Mouse (Mus musculus): ENCODE data around the gene Ube2b.

The Ube2b gene

DNA sequence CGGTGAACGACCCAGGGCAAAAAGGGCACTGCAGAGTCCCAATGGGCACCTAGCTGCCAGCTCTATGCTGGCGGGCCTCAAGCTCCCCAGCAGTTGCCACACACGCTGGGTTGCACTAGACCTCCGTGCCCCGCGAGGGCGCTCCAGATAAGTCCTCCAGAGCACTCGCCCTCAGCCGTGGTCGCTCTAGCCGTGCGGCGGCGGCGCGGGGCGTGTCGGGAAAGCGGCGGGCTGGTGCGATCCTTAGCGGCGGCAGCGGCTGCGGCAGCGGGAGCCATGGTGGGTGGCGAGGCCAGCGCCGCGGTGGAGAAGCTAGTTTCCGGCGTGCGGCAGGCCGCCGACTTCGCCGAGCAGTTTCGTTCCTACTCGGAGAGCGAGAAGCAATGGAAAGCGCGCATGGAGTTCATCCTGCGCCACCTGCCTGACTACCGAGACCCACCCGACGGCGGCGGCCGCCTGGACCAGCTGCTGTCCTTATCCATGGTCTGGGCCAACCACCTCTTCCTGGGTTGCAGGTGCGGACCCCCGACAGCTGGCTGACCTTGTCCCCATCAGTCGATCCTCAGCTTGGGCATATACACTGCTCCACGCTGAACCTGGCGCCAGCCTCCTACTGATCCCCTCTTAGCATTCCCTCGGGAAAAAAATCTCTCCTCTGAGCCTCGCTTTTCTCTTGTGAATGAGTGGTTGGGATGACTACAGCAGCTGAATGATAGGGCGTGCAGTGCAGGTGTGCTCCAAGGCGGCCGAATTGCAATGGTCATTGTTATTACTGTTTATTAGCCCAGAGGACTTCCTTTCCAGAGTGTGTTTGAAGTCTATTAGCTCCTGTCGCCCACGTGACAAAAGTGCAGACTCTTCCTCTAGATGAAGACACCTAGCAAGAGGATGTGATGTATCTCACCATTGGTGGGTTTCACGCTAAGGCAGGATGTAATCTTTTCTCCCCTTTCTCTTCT lies 32.8 kb downstream of the Ube2b start, which contains the start of gene Cdkn2aipnl:
Cdkn2aipnl (plus strand) TSS at position 219 of the 959 bp plus-strand sequence.
- peak; percentile 98 for DNase-seq (ENCODE audit: low read depth)

DNA sequence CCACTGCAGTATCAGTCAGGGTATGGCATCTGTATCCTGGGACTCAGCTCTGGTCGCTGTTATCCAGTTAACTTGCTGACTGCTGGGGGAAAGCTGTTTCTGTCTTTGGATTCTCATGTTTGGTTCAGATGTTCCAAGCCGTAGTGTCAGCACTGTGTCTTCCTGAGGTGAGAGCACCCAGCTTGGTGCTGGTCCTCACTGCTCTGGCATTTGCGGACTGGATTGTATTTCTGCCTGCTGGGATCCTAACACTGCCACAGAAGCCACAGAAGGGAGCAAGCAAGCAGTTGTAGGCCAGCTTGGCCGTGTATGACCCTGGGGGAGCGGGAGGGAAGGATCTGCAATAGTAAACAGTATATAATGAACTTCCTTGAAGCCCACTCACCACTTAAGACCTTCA lies 33.9 kb downstream of the Ube2b start:
- DNase-seq (ENCODE audit: low read depth): no peak

DNA sequence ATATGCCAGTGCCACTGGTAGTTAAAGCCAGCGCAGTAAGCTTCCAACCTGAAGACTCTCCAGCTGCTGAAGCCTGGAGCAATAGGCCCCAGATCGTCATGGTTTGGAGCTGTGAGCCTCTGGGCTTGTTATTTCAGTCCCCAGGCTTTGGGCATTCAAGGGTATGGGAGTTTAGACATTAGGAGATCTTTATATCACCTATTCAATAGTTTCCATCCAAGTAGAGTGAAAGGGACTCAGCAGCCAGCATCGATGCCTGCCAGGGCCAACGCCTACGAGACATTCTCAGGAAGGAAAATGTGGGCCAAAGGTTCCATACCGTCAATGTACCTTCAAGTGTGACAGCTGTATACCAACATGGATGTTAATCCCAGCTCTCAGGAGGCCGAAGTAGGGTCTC lies 38.3 kb downstream of the Ube2b start:
- no peak for DNase-seq (ENCODE audit: low read depth)

DNA sequence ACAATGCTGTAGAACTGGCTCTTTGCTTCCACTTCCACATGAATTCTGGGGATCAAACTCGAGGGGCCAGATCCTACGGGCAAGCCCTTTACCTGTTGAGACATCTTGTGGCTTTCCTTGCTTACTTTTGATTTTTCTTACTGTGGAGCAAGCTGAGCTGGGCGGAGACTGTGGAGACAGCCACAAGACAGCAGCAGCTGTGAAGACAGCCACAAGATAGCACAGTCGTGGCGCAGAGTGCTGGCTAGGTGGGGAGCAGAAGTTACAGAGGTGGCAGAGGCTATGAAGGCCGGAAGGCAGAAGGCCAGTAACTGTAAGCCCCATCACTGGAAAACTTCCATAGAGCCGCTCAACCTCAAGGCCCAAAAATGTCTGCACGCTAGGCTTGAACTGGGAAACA lies 38.8 kb downstream of the Ube2b start:
- DNase-seq (ENCODE audit: low read depth): no peak

DNA sequence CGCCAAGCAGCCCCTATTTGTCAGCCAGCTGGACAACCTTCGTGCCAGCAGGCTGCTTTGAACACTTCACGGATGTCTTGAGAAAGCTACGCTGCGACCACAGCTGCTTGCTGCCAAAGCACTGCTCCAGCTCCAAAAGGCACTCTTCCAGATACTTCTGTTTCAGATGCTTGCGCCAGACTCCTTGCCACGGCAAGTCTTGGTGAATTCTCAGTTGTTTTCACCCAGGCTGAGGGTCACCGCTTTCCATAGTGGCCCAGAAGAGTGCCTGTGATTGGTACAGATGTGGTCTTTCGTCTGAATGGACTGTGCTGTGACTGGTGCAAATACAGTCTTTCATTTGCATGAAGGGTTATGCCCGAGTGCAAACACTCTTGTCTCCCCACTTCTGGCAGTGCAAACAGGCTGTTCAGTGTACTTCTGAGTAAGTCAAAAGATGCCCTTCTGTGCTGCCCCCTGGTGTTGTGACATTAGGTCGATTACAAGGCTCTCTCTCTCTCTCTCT lies 39.5 kb downstream of the Ube2b start:
- no peak for DNase-seq (ENCODE audit: low read depth)

DNA sequence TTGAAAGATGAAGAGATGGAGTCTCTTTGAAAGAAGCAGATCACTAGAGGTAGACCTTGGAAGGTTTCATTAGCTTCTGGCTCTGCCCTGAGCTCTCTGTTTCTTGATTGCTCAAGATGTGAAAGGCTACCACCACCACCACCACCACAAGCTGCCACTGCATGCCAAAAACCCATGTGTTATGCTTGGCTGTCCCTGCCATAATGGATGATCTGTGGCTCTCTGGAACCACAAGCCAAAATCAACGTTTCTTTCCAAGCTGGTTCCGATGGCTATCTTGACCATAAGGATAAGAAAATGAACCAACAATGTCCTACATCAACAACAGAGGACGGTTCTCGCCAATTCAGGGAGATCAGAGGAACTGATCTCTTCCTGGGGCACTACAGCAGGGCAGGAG lies 40.5 kb downstream of the Ube2b start:
- no peak for DNase-seq (ENCODE audit: low read depth)

DNA sequence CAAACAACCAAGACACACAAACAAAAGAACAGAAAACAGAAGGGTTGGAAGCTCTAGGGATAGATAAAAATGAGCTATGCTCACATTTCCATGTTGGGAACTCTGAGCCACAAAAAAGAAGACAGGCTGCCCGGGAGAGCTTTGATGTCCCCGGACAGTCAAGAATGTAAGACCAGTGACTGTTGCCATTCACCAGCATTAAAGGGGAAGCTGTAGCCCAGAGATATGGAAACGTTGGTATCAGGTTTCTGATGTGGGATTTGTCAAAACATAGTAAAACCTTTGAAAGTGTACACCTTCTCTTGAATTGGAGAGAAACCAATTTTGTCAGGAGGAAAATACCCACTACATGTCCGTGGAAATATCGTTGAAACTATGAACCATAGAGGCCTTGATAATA lies 41.1 kb downstream of the Ube2b start:
- DNase-seq (ENCODE audit: low read depth): no peak

DNA sequence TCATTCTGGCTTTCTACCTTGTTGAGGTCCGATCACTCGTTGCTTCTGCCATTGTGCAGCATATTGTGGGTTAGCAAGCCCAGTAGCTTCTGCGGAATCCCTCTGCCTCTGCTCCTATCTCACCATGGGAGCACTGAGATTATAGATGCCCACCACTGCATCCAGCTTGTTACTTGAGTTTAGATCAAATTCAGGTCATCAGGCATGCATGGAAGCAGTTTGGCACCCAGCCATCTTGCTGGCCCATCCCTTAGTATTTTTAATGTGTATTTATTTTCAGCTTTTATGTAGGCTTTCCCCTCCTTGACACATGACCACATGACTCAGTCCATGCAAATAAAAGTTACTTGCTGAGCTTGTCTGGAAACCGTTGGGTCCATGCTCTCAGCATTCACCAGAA lies 42.8 kb downstream of the Ube2b start:
- no peak for DNase-seq (ENCODE audit: low read depth)

DNA sequence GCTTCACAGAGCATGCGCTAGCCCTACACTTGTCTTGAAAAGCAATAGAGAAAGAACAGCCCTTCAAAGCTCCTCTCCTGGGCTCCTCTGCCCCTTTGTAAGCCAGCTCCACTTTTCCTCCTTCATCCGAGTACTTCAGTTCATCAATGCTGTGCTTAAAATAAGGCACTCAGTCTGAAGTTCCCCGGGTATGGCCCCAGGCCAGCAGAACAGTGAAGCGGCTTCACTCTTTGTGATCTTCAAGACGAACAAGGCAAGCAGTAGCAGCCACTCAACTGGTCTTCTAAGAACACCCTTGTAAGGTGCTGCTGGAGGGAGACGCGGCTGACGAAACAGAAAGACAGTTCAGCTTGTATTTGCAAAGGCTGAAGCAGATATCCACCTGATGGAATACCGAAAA lies 44.5 kb downstream of the Ube2b start:
- no peak for DNase-seq (ENCODE audit: low read depth)

DNA sequence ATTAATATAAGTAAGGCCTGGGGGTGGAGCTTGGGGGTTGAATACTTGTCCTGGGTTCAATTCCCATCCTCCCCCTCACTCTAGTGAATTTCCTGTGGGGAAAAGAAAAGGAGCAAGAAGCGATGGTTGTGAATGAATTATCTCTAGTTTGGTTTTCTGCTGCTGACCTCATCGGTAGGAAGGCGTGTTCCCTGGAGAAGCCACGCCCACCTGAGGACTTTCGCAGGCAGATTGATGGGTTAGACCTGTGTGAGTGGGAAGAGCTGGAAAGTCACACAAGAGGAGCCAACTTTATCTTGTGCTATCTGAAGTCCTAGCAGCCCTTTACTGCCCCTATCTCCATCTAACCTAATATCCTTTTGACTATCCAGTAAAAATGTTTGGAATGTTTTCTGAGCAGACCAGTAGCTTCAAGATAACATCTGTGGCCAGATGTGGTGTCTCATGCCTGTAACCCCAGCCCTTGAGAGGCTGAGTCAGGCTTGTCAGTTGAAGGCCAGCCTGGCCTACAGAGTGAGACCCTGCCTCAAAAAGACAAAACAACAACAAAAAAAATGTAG lies 48.6 kb downstream of the Ube2b start:
- no peak for DNase-seq (ENCODE audit: low read depth)

DNA sequence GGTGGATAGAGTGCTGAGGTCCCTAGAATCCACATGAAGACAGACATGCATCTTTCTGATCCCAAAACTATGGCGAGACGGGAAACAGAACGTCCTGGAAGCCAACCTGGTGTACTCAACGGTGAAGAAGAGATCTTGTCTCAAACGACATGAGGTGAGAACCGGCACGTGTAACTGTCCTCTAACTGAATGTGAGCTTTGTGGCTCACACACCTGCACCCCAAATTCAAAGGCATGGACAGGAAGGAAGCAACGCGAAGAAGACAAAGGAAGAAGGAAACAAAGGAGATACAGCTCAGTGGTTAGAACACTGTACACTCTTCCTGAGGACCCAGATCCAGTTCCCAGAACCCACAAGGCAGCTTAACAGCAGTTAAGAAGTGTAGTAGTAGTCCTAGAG lies 50.6 kb downstream of the Ube2b start:
- DNase-seq (ENCODE audit: low read depth): peak; percentile 34

DNA sequence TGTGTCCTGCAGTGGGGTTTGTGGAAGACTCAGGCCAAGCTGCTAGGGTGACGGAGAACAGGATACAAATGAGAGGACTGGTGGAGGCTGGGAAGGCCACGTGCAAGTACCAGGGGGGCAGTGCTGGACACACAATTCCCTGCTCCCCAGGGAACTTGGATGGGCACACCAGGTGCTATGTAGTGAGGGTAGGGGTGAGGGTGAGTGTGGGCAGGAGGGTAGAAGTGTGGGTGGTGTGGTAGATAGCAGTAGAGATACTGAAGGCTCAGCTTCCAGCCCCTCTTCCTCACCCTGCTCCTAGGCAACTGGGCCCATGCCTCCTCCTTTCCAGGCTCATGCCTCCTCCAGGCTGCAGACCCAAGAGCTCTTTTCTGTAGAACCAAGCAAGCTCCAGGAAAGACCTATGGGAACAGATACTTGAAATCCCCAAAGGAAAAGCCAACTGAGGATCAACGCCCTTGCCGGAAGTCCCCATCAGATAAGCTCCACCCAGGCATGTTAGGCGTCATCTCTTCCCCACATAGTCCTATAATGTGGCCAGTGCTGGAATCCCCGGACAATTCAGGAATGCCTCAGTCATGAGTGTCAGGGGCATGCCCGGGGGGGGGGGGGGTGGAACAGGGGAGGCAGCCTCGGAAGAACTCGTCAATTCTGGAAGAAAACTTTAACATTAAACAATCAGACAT lies 51.3 kb downstream of the Ube2b start:
- DNase-seq (ENCODE audit: low read depth): peak; percentile 45

DNA sequence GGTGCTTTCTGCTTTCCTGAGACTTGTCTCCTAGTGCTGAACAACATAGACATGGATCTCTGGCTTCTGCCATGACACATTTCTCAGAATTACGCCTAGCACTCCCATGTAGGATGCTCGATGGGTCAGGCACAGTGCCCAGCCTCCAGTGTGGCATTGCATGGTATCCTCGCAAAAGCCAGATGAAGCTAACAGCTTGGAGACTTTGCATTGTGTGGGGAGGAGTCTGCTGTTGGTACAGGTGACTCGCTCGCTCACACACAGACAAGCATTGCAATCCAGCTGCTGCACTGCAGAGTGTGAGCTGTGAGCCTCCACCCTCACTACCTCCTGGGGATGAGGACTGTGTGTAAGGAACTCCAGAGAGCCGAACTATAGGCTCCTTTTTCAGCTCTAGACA lies 54.4 kb downstream of the Ube2b start:
- no peak for DNase-seq (ENCODE audit: low read depth)

DNA sequence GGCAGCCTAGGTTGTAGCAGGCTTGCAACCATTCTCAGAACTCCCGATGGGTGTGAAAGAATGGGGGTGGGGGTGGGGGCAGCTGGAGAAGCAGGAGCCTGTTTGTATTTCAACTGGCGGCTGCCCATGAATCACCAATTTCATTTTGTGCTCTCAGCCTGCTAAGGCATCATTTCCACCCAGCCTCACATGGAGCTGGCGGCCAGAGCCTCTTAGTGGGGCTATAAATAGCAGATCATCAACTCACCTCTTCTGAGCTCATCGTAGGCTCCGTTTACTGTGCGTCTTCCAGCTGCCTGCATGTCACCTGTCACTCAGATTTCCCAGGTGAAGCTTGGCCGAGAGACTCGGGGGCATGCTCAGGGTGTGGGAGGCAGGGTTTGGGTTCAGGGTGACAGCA lies 55.0 kb downstream of the Ube2b start:
- no peak for DNase-seq (ENCODE audit: low read depth)

DNA sequence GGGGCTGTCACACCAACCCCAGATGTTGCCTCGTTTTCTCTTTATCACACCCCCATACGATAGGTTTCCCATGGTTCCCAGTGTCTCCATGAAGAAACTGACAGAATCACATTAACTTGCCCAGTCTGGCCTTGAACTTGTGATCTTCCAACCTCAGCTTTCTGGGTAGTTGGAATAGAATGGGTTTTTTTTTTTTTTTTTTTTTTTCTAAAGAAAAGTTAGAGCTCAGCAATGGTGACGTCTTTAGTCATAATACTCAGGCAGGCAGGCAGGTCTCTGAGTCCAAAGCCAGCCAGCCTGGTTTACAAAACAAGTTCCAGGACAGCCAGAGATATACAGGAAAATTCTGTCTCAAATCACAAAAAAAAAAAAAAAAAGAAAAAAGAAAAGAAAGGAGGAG lies 56.3 kb downstream of the Ube2b start:
- DNase-seq (ENCODE audit: low read depth): no peak

DNA sequence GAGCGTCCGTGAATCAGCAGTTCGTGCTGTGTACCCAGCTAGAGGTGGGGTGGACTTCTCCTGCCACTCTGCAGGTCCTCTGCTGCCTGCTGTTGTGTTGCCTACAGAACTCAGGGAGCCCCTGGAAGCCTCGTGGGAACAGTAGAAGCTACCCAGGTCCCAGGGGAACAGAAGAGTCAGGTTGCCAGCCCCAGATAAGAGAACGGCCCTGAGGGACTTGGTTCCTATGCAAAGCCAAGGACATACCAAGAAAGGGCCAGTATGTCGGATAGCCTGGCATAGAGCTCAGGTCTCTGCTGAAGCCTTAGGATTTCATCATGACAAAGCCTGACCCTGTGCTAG lies 57.1 kb downstream of the Ube2b start:
- DNase-seq (ENCODE audit: low read depth): no peak

DNA sequence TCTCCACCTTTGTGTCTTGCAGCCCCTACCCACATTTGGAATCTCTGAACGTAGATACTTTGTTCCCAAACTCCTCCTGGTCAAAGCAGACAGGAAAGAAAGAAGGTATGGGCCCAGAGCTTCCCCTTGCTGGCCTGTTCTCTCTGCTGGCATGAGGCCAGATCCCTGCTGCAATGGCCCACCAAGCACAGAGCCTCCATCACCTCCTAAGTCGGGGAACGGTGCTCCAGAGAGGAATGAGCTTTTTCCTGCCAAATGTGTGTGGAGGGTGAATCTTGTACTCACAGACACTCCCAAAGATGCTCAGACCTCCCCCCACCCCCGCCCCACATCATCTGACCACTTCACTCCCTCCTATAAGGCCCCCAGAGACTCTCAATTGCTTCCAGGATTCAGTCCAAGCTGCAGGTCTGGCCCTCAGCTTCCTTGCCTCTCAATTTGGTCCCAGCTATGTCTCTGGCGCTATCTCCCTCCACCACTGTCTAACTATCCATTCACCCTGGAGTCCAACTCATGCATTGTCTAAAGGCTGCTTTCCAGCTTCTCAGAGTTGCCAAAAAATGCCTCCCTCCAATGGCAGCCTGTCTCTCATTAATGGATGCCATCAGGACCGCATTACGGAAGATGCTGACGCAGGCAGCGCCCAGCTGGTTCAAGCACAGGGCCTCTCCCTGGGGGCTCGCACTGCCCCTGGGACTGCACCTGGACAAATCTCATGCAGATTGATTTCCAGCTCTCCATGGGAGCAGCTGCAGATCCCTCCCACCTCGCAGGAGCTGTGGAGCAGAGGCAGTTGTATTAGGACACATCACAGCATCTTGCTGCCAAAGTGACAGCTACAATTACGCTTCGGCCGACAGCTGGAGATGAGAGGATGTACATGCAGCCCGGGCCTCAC lies 57.7 kb downstream of the Ube2b start:
- no peak for DNase-seq (ENCODE audit: low read depth)

DNA sequence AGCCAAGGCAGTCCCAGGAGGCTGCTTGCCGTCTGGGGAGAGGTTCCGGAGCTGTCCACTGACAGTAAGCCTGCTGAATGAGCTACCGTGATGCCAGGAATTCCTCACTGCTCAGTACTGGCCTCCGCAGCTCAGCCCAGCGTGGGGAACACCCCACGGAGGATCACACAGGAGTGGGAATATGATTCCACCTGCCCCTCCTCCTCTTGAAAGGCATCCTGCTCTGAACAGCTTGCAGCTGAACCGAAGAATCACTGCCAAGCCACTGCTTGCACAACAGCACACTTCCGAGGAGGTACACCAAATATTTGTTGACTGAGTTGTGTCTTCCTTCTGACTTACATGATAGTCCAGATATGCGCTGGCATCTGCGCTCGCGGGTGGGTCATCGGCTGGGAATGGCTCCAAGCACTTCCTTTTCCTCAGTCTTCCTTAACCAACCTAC lies 60.0 kb downstream of the Ube2b start:
- DNase-seq (ENCODE audit: low read depth): no peak

DNA sequence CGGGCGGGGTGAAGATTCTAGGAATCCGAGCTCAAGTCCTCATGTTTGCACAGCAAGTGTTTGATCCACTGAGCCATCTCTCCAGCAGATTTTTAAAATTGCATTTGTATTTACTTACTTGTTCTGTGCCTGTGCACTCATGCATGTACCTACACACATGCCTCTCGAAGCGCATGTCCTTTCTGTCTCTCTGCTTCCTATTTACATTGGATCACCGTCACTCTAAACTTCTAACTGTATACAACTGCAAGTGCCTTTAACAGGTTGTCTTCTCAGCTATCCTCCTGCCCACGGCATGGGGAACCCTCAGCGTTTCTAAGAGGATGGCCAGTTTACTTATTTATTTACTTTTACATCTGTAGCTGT lies 61.0 kb downstream of the Ube2b start:
- DNase-seq (ENCODE audit: low read depth): no peak

DNA sequence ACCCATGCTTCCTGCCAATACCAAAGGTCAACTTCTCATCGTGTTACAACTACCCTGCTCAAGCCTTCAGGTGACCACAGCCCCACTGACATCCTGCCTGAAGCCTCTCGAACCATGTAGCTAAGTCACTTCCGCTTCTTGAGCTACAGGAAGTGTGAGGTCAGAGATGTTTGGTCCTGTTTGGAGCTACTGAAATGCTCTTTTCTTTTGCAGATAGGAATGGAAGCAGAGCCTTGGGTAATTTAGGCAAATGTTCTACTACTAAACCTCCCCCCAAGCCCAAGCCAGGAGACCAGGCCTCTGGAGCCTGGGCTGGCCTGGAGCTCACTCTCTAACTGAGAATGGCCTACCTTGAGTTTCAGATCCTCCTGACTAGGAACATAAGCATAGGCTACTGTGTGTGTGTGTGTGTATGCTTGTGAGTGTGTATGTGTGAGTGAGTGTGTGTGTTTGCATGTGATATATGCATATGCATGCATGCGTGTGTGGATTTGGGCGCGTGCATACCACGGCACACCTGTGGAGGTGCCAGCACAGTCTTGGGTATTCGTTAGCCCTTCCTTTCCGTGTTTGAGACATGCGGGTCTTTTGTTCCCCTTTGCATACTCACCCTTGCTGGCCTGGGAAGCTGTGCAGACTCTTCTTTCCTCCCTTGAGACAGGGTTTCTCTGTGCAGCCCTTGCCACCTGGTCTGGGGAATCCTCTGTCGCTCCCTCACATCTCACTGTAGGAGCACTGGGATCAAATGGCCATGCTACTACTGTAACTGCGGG lies 61.6 kb downstream of the Ube2b start:
- DNase-seq (ENCODE audit: low read depth): peak; percentile 66

DNA sequence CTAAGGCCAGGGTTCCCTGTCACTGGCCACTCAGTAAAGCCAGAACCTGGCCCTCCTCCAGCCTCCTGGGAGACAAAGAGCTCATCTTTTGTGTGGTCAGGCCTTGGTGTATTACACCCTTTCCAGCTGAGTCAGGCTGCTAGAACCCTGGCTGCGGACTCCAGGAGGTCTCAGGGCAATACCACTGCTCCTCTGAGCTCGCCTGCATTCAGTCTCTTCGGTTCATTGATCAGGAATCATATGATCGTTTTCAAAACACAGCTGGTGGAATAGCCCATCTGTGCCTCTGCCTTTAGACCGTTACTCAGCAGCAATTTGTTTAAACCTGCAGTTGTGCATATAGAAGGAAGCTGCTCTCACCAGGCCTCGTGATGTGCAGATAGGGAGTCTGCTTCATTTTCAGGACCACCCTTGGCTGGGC lies 63.2 kb downstream of the Ube2b start:
- no peak for DNase-seq (ENCODE audit: low read depth)

Data from induced T-regulatory cell, adult 2 months (primary cell).